Comparison of ENCODE assay signal across 8 mouse cellular contexts in genomic region chr16:20620399-20620735, GRCm38 (mm10). TPM values are rescaled to one million over a fixed set of nuclear protein-coding genes. Genes with fewer than 3 reads are reported as not detected.
DNase-seq lines count a peak whose midpoint lies in the region; ATAC-seq and TF ChIP-seq lines count a peak whose summit lies in the region.

No protein-coding gene starts in this region.

- no peak for TF ChIP-seq CTCF in lung, adult 2 months (IDR thresholded peaks at IDR 0.05; ENCODE audit: insufficient read depth, low read length)

- no peak for ATAC-seq in cerebellum, adult (ENCODE audit: insufficient number of reproducible peaks, low FRiP score, low TSS enrichment)
- no peak for ATAC-seq in limb, embryonic 13.5 days (ENCODE audit: low FRiP score, low read depth)
- no peak for ATAC-seq in stomach, embryonic 15.5 days (ENCODE audit: insufficient read depth, low FRiP score, low read depth)

- intact Hi-C loops in left cerebral cortex, postnatal 25 days (cut with DNase I) = no loop called here

- peaks cover 17% of the 10 kb centered on the region for H3K36me3 ChIP-seq in limb, embryonic 13.5 days
- H3K36me3 ChIP-seq in stomach, embryonic 15.5 days = no peaks in the 10 kb centered on the region

- no peak overlapping the region for H3K9ac ChIP-seq in limb, embryonic 13.5 days
- no peak overlapping the region for H3K9ac ChIP-seq in stomach, embryonic 15.5 days

- peak; percentile 61 for DNase-seq in cerebellum, adult 11-12 months
- DNase-seq in thymus, postnatal 25 days = peak; percentile 8
- DNase-seq in thymus, adult 18-20 months = no peak
- DNase-seq in lung, adult 2 months = no peak
- no peak for DNase-seq in left cerebral cortex, postnatal 25 days (ENCODE audit: low spot score in 2 of 2)

- H3K4me3 ChIP-seq in limb, embryonic 13.5 days = peak overlapping the region; percentile 71
- peak overlapping the region; percentile 67 for H3K4me3 ChIP-seq in stomach, embryonic 15.5 days (replicated peaks)
- H3K4me3 ChIP-seq in lung, adult 2 months (replicated peaks; ENCODE audit: extremely low read depth, low read depth, low read length) = no peak overlapping the region

- H3K27me3 ChIP-seq in limb, embryonic 13.5 days = peaks cover 46% of the 10 kb centered on the region
- peaks cover 32% of the 10 kb centered on the region for H3K27me3 ChIP-seq in stomach, embryonic 15.5 days (replicated peaks)

- no peaks in the 10 kb centered on the region for H3K9me3 ChIP-seq in limb, embryonic 13.5 days
- H3K9me3 ChIP-seq in stomach, embryonic 15.5 days = no peaks in the 10 kb centered on the region

- WGBS in limb, embryonic 13.5 days = under 1% methylated on average over 9 of the region's 9 CpGs
- WGBS in stomach, embryonic 15.5 days = 3% methylated on average over 9 of the region's 9 CpGs
- under 1% methylated on average over 9 of the region's 9 CpGs for WGBS in lung, adult 2 months

- no peak for TF ChIP-seq POLR2A in lung, adult 2 months (IDR thresholded peaks at IDR 0.05; ENCODE audit: borderline replicate concordance, extremely low read depth, low read depth, low read length)

- H3K4me1 ChIP-seq in limb, embryonic 13.5 days = peaks cover 32% of the 10 kb centered on the region
- peaks cover 24% of the 10 kb centered on the region for H3K4me1 ChIP-seq in stomach, embryonic 15.5 days
- peaks cover 9% of the 10 kb centered on the region for H3K4me1 ChIP-seq in lung, adult 2 months (ENCODE audit: control insufficient read depth, insufficient read depth, low read length)

- peak overlapping the region; percentile 99 for H3K4me2 ChIP-seq in limb, embryonic 13.5 days (replicated peaks)
- H3K4me2 ChIP-seq in stomach, embryonic 15.5 days = peak overlapping the region; percentile 97

- H3K27ac ChIP-seq in limb, embryonic 13.5 days = no peak overlapping the region
- H3K27ac ChIP-seq in stomach, embryonic 15.5 days = no peak overlapping the region

RNA-seq across cellular contexts. Expression of gene Camk2n2, which starts 0.7 kb away (rescaled TPM):
- 0.92 and 1.2 TPM in 2 replicates for polyA plus RNA-seq in limb, embryonic 13.5 days (2015; fragmentation: Nextera tagmentation; extraction: Ambion mirVana)
- 1.3 and 1.4 TPM in 2 replicates for polyA plus RNA-seq in stomach, embryonic 15.5 days (2015; fragmentation: Nextera tagmentation; extraction: Ambion mirVana)
- 3.4 and 4.0 TPM in 2 replicates for polyA plus RNA-seq in lung, adult 2 months (2012; rRNA removed)
- total RNA-seq in left cerebral cortex, postnatal 25 days (2021) = 100 to 1,000 TPM; 151 to 168 TPM

RNA-seq across cellular contexts. Expression of gene Alg3, which starts 8.8 kb away (rescaled TPM):
- 39.5 and 41.1 TPM in 2 replicates for polyA plus RNA-seq in limb, embryonic 13.5 days (2015; fragmentation: Nextera tagmentation; extraction: Ambion mirVana)
- polyA plus RNA-seq in stomach, embryonic 15.5 days (2015; fragmentation: Nextera tagmentation; extraction: Ambion mirVana) = 38.3 and 39.6 TPM in 2 replicates
- 18.0 and 23.7 TPM in 2 replicates for polyA plus RNA-seq in lung, adult 2 months (2012; rRNA removed)
- total RNA-seq in left cerebral cortex, postnatal 25 days (2021) = 10 to 100 TPM; 12.9 to 14.4 TPM

RNA-seq across cellular contexts. Expression of gene Gm49333, which starts 9.0 kb away (rescaled TPM):
- polyA plus RNA-seq in limb, embryonic 13.5 days (2015; fragmentation: Nextera tagmentation; extraction: Ambion mirVana) = not detected in 2 replicates
- 0.15 TPM in 1 of 2 replicates, not detected in the other for polyA plus RNA-seq in stomach, embryonic 15.5 days (2015; fragmentation: Nextera tagmentation; extraction: Ambion mirVana)
- 0.17 TPM in 1 of 2 replicates, not detected in the other for polyA plus RNA-seq in lung, adult 2 months (2012; rRNA removed)
- total RNA-seq in left cerebral cortex, postnatal 25 days (2021) = not detected

RNA-seq across cellular contexts. Expression of gene Eef1akmt4, which starts 9.0 kb away (rescaled TPM):
- polyA plus RNA-seq in limb, embryonic 13.5 days (2015; fragmentation: Nextera tagmentation; extraction: Ambion mirVana) = 37.2 and 37.7 TPM in 2 replicates
- polyA plus RNA-seq in stomach, embryonic 15.5 days (2015; fragmentation: Nextera tagmentation; extraction: Ambion mirVana) = 31.6 and 32.3 TPM in 2 replicates
- 7.6 and 8.3 TPM in 2 replicates for polyA plus RNA-seq in lung, adult 2 months (2012; rRNA removed)
- total RNA-seq in left cerebral cortex, postnatal 25 days (2021) = 1 to 10 TPM; 1.8 to 2.7 TPM

RNA-seq across cellular contexts. Expression of gene Ece2, which starts 9.3 kb away (rescaled TPM):
- polyA plus RNA-seq in limb, embryonic 13.5 days (2015; fragmentation: Nextera tagmentation; extraction: Ambion mirVana) = 6.9 and 7.5 TPM in 2 replicates
- 2.0 and 2.7 TPM in 2 replicates for polyA plus RNA-seq in stomach, embryonic 15.5 days (2015; fragmentation: Nextera tagmentation; extraction: Ambion mirVana)
- polyA plus RNA-seq in lung, adult 2 months (2012; rRNA removed) = 0.37 and 0.64 TPM in 2 replicates
- total RNA-seq in left cerebral cortex, postnatal 25 days (2021) = 10 to 100 TPM; 21.5 to 26.8 TPM

Comparison
In these comparisons a context has a peak if more than half of its experiments do, and no peak if none do; other contexts are left out.
1. DNase-seq: peak in cerebellum, adult 11-12 months (single experiment) and thymus, postnatal 25 days (single experiment); none in thymus, adult 18-20 months (0 of 2), lung, adult 2 months (single experiment) and left cerebral cortex, postnatal 25 days (0 of 2).